Mouse (Mus musculus): ENCODE data around the gene Gm21828.
"Not testable (repeated sequence)": the region's sequence is repeated elsewhere in the genome, so short reads cannot be mapped to it uniquely, and the experiment has no call there.

Gm21828 gene

GRCm38 (mm10) chrY:13223828-13224227 lies at the start of gene Gm21828:
Gm21828 (minus strand) TSS chrY:13223928.
- DNase-seq, result not testable (repeated sequence)

- DNase-seq, result not testable (repeated sequence)
These were observed 28.4 kb upstream of the Gm21828 start, which contains the start of the genes Gm21440 and Gm21454 for GRCm38 (mm10) chrY:13252091-13252490. Gm21440 (plus strand) TSS chrY:13252391. Gm21454 (plus strand) TSS chrY:13252442.
